Mouse (Mus musculus): ENCODE data around the gene Vps8. TPM values are rescaled to one million over a fixed set of nuclear protein-coding genes. Genes with fewer than 3 reads are reported as not detected.
A peak's percentile ranks its signal among the peaks of the same experiment; 100 is the strongest.

Gene Vps8
- 32.5 and 35.3 TPM in 2 replicates for polyA plus RNA-seq (2015; fragmentation: Nextera tagmentation; extraction: Ambion mirVana)

DNA sequence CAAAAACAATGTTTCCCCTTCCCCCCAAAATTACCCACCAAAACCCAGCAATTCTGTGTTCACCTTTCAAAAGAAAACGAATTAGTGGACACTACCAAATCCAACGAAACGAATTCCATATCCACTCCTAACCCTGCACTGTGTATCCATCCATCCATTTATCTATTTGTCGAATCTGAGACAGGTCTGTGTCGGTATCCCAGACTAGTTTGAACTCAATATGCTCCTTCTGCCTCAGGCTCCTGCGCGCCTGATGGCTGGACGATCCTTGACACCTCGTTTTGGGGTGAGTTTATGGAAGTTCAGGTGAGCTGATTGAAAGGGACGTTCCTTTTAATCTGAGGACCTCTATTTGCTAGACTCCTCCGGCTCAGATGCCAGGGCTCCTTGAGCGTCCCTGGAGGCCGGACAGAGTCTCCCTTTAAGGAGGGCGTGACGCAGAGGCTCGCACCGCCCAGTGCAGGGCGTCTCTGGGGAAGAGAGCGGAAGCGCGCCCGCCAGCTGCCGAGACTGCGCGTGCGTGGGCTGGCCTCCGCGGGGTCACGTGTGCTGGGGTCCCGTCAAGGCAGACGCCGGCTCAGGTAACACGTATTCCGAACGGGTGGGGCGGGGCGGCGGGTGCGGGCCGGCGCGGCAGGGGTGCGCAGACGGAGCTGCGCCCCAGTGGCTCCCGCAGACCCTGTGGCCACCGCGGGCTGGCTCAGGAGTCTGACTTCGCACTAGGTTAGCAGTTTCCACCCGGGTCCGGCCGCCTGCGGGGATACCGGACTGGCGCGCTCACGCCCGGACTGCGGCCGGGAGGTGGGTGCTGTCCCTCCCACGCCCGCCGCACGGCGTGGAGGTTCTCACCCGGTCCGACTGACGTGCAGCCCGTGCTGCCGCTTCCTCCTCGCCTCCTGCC is at the start of gene Vps8:
Vps8 (plus strand) TSS at position 474 of the 901 bp plus-strand sequence.
- Histone ChIP-seq H3K4me2 (peak within 1 kb of the TSS; percentile 77), H3K36me3 (no peaks in the 10 kb centered on the region), H3K4me3 (peak within 1 kb of the TSS; percentile 80), H3K27ac (replicated peaks) (peak within 1 kb of the TSS; percentile 78), H3K27me3 (no peaks in the 10 kb centered on the region), H3K9me3 (no peaks in the 10 kb centered on the region), H3K4me1 (replicated peaks) (peaks cover 18% of the 10 kb centered on the region), H3K9ac (peak within 1 kb of the TSS; percentile 79)
- ATAC-seq (ENCODE audit: low FRiP score, low read depth) = peak; percentile 97
- 1% methylated on average over 63 of the region's 71 CpGs for WGBS

DNA sequence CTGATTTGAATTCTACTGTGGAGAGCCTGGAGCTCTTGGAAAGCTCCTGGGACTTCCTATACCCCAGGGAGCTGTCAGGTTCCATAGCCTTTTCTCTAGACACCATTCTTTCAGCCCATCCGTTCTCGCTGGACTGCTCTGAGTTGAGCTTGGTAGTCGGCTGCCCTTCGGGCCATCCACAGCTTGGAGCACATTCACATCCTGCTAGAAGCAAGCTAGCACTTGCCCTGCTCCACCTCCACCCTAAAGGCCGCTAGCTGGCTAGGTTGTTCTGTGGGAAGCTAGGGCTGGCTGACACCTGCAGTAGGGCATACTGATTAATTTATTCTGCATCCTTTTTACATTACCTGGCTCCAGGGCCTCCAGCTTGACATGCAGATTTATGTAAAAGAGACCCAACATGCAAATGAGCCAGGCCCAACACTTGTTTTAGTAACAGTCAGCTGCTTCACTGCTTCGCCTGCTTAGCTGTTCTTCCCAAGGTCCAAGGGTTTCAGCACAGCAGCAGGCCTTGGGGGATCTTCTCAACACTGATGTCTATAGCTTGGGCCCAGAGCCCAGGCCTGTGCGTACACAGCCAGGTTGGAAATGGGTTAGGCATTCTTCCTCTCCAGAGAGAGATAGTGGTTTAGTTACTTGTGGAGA is 49.5 kb upstream of the Vps8 start:
- no peak overlapping the region for H3K9ac ChIP-seq
- H3K27ac ChIP-seq (replicated peaks) = no peak overlapping the region
- 42% methylated on average over 7 of the region's 7 CpGs for WGBS
- H3K4me2 ChIP-seq = no peak overlapping the region
- ATAC-seq (ENCODE audit: low FRiP score, low read depth) = no peak
- H3K9me3 ChIP-seq = no peaks in the 10 kb centered on the region
- no peaks in the 10 kb centered on the region for H3K36me3 ChIP-seq
- H3K4me1 ChIP-seq (replicated peaks) = peaks cover 8% of the 10 kb centered on the region
- H3K4me3 ChIP-seq = no peak overlapping the region
- no peaks in the 10 kb centered on the region for H3K27me3 ChIP-seq

DNA sequence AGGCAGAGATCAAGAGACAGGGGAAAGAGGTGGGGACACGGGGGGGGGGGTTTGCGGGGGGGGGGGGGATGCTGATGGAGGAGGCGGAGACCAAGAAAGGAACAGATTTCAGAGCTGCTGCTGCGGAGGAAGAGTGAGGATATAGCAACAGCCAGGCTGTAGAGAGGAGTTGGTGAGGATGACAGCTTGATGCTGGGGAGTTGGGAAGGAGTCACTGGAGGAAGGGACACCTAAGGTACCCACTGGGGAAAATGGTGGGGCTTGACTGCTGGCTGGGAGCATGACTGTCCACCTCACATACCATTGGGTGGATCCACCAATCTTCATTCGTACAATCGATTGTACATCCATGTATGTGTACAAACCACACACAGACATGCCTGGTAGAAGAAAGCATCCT is 48.9 kb upstream of the Vps8 start:
- no peak for ATAC-seq (ENCODE audit: low FRiP score, low read depth)
- no peak overlapping the region for H3K27ac ChIP-seq (replicated peaks)
- no peaks in the 10 kb centered on the region for H3K36me3 ChIP-seq
- H3K9ac ChIP-seq = no peak overlapping the region
- no peaks in the 10 kb centered on the region for H3K9me3 ChIP-seq
- H3K4me2 ChIP-seq = no peak overlapping the region
- H3K4me3 ChIP-seq = no peak overlapping the region
- H3K4me1 ChIP-seq (replicated peaks) = peaks cover 8% of the 10 kb centered on the region
- no peaks in the 10 kb centered on the region for H3K27me3 ChIP-seq
- 85% methylated on average over 4 of the region's 6 CpGs for WGBS

DNA sequence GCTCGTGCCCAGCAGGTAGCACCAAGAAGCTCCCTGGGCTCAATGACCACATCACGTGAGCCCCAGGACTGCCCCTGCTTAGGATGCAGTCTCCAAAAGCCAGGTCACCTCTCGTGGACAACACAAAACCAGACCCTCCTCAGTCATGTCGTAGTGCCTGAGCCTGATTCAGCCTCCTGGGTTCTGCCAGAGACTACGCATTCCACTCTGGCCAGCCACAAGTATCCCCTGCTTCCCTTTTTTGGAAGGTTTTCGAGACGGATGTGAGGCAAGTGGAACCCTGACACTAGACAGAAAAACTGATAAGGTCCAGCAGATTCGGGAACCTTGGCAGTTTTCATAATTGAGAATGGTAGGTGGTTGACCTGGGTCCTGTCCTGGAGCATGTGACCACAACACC is 47.8 kb upstream of the Vps8 start:
- H3K9ac ChIP-seq = no peak overlapping the region
- WGBS = 86% methylated on average over 8 of the region's 8 CpGs
- H3K4me3 ChIP-seq = no peak overlapping the region
- no peaks in the 10 kb centered on the region for H3K27me3 ChIP-seq
- H3K4me2 ChIP-seq = no peak overlapping the region
- H3K36me3 ChIP-seq = no peaks in the 10 kb centered on the region
- no peaks in the 10 kb centered on the region for H3K9me3 ChIP-seq
- no peak overlapping the region for H3K27ac ChIP-seq (replicated peaks)
- peaks cover 8% of the 10 kb centered on the region for H3K4me1 ChIP-seq (replicated peaks)
- ATAC-seq (ENCODE audit: low FRiP score, low read depth) = no peak

DNA sequence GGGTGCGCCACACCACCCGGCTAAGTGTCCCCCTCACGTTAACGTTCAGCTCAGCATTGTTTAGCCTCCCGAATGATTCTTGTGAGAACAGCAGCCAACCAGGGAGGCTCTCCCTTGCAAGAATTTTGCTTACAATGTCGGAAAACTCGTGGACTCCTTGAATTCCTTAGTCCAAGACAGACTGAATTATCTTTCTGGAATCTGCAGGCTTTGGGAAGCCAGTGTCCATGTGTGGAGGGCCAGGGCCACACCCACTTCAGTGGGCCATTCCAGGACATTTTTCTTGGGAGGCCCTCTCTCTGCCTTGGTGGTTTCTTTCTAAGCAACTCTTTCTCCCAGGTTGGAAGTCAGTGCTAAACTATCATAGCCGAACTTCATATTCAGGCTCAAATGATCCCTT is 46.6 kb upstream of the Vps8 start:
- WGBS = 92% methylated on average over 8 of the region's 8 CpGs

DNA sequence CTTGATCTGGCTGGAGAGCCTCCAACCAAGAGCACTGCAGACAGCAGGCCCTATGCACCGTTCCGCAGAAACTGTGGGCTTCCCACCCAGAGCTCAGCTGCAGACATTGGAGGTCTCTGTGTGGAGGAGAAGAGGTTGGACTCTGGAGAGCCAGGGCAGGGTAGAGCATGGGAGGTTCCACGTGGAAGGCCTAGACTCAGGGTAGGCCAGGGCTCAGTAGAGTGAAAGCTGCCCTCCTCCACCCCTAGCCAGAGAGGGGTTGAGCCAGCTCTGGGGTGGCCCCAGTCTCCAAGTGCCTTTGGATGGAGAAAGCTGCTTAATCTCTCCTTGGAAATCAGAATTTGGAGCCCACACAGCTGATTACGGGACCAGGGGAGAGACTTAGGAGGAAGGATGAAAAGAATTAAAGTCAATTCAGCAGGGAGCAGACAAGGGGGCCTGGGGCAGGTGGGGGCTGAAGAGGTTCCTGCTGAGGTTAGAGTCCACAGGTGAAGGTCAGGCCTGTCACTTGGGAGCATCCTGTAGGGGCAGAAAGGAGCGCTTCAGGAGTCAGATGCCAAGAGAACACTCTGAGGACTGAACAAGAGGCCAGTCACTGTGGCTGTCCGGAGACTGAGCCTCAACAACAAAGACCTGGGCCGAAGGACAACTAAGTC is 45.8 kb upstream of the Vps8 start:
- Histone ChIP-seq H3K4me3 (no peak overlapping the region), H3K9ac (no peak overlapping the region), H3K4me2 (no peak overlapping the region), H3K36me3 (no peaks in the 10 kb centered on the region), H3K27ac (replicated peaks) (no peak overlapping the region), H3K9me3 (no peaks in the 10 kb centered on the region), H3K4me1 (replicated peaks) (peaks cover 8% of the 10 kb centered on the region), H3K27me3 (no peaks in the 10 kb centered on the region)
- ATAC-seq (ENCODE audit: low FRiP score, low read depth) = no peak
- 50% methylated on average over 7 of the region's 7 CpGs for WGBS

More for the DNA sequence above, 46.6 kb upstream of the Vps8 start:
- Histone ChIP-seq H3K27ac (replicated peaks) (no peak overlapping the region), H3K4me3 (no peak overlapping the region), H3K36me3 (no peaks in the 10 kb centered on the region), H3K9ac (no peak overlapping the region), H3K9me3 (no peaks in the 10 kb centered on the region), H3K4me1 (replicated peaks) (peaks cover 8% of the 10 kb centered on the region), H3K4me2 (no peak overlapping the region), H3K27me3 (no peaks in the 10 kb centered on the region)
- no peak for ATAC-seq (ENCODE audit: low FRiP score, low read depth)

DNA sequence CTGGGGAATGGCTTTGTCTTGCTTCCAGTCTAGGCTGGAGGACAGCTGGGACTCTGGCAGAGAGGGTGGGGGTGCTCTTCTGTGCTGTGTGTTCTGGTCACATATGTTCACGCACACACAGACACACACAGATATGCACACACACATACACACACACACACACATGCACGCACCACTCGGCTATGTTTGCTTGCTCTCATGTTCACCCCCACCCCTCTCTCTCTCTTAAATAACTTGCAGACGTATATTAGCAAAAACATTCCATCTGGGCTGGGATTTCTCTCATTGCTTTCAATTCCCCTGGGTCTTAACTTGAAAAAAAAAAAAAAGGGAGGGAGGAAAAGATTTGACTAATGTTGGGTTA is 45.3 kb upstream of the Vps8 start:
- Histone ChIP-seq H3K4me2 (no peak overlapping the region), H3K27ac (replicated peaks) (no peak overlapping the region), H3K4me1 (replicated peaks) (peaks cover 8% of the 10 kb centered on the region), H3K9ac (no peak overlapping the region), H3K4me3 (no peak overlapping the region), H3K27me3 (no peaks in the 10 kb centered on the region), H3K9me3 (no peaks in the 10 kb centered on the region), H3K36me3 (no peaks in the 10 kb centered on the region)
- WGBS = 46% methylated on average over 4 of the region's 4 CpGs
- 0 out of 2 replicates have a peak, but pooled peaks have one; percentile 39 for ATAC-seq (ENCODE audit: low FRiP score, low read depth)

DNA sequence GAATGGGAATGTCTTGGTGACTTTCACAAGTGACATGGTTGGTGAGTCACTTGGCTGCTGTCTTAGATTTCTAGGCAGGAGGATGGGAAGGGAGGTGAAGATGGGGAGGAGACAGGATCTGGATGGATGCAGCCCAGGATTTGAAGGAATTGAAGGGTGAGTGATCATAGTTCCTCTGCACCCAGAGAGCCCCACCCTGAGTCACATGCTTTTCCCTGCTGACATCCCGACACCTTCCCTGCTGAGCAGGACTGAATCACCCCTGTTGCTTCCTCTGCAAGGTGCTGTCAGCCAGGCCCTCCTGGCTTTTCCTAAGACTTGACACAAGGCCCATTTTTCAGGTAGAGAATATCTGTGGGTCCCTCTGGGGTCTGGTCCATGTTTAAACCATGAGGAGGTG is 41.4 kb upstream of the Vps8 start:
- no peak overlapping the region for H3K4me2 ChIP-seq
- H3K27me3 ChIP-seq = no peaks in the 10 kb centered on the region
- no peak overlapping the region for H3K27ac ChIP-seq (replicated peaks)
- no peaks in the 10 kb centered on the region for H3K36me3 ChIP-seq
- no peak overlapping the region for H3K4me3 ChIP-seq
- no peaks in the 10 kb centered on the region; the same call in 1 of the 2 replicates for H3K4me1 ChIP-seq (replicated peaks)
- 80% methylated on average over 1 of the region's 1 CpGs for WGBS
- H3K9ac ChIP-seq = no peak overlapping the region
- no peak for ATAC-seq (ENCODE audit: low FRiP score, low read depth)
- no peaks in the 10 kb centered on the region for H3K9me3 ChIP-seq

DNA sequence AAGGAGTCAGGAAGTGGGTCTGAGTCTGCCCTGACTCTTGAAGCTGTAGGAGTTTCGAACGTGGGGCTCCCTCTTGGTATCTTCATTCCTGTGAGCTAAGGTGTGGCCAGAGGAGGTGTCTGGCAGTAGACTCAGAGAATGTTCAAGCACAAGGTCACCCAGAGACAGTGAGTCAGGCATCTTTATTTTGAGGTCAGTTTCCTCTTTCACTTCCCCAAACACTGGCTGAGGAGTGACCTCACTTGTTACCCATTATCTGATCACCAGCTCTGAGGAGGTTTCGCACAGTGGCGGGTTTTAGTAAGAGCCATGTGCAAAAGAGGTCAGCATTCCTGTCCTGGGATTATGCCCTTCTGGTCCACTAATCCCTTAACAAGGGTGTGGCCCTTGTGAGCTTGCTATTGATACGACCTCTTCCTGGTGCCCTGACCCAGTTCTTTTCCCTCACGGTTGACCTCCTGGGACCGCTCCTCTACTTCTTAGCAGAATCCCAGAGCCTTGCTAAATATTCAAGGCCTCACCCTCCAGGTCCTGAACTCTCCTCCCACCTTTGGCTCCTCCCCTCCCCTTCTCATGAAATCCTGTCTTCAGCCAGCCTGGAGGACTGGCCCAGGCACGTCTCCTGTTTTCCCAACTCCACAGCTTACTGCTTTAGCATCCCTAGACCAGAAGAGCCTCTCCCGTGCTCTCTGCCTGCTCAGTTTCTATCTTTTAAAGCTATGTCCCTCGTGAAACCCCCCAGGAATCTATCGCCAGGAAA is 40.6 kb upstream of the Vps8 start:
- Histone ChIP-seq H3K9me3 (no peaks in the 10 kb centered on the region), H3K27ac (replicated peaks) (no peak overlapping the region), H3K36me3 (no peaks in the 10 kb centered on the region), H3K4me2 (no peak overlapping the region), H3K4me1 (replicated peaks) (no peaks in the 10 kb centered on the region; the same call in 1 of the 2 replicates), H3K9ac (no peak overlapping the region), H3K4me3 (no peak overlapping the region), H3K27me3 (no peaks in the 10 kb centered on the region)
- ATAC-seq (ENCODE audit: low FRiP score, low read depth) = no peak
- 50% methylated on average over 11 of the region's 11 CpGs for WGBS

DNA sequence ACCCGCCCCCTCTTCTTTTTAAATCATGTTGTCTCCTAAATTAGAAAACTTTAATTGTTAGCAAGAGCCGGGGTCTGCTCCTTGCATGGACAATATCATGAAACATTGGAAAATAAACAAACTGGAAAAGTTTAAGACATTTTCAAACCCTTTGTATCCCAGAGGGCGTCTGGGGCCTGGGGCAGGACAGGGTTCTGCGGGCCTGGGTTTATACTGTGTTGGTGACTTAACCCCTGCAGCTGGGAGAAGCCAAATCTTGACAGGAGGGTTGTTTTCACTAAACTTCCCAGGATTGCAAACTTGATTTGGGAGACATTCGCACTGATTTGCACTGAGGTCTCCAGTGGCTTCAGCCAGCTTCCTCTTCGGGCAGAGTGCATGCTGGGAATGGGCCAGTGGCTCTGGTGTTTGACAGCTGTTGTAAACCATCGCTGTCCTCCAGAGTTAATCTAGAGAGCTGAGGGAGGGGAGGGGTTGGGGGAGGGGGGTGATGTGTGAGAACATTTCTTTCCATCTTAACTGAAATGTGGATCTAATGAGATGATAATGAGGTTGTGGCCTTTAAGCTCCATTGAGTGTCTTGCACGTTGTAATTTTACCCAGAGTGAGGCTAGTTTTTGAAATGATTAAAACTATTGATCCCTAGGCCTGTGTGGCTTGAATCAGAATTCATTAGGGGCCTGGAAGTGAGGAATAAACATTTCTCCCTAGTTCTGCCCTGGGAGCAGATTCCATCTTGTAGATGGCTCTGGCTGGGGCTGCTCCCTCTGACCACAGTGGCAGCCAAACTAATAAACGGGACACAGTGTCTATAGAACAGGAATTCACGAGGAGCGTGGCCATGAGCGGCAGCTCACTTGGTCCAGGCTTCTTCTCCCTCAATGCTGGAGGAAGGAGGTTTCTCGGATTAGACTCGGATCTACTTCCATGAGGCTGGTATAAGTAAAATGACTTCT is 36.7 kb upstream of the Vps8 start:
- H3K27me3 ChIP-seq = no peaks in the 10 kb centered on the region
- WGBS = 68% methylated on average over 14 of the region's 14 CpGs
- H3K27ac ChIP-seq (replicated peaks) = no peak overlapping the region
- H3K4me2 ChIP-seq = no peak overlapping the region
- peaks cover 5% of the 10 kb centered on the region; the same call in 1 of the 2 replicates for H3K4me1 ChIP-seq (replicated peaks)
- no peaks in the 10 kb centered on the region for H3K36me3 ChIP-seq
- no peak for ATAC-seq (ENCODE audit: low FRiP score, low read depth)
- H3K4me3 ChIP-seq = no peak overlapping the region
- no peaks in the 10 kb centered on the region for H3K9me3 ChIP-seq
- no peak overlapping the region for H3K9ac ChIP-seq

DNA sequence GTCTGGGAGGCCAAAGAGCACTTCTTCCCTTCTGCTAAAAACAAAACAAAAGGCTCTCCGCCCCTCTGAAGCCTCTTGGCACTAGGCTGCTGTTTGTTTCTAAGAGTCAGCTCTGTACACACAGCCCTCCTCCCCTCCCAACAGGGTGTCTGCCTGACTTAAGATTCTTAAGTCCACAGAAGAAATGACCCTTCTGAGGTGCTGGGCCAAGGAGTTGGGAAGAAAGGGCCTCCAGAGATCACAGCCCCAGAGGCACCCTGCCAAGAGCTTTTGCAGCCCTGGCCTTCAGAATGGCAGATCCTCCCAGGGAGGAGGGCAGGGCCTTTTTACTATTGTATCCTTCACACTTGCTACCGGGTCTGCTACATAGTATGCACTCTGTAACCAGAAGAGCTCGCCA is 33.6 kb upstream of the Vps8 start:
- Histone ChIP-seq H3K4me3 (no peak overlapping the region), H3K27ac (replicated peaks) (no peak overlapping the region; the same call in 1 of the 2 replicates), H3K9ac (no peak overlapping the region), H3K4me2 (no peak overlapping the region), H3K36me3 (no peaks in the 10 kb centered on the region), H3K27me3 (no peaks in the 10 kb centered on the region), H3K4me1 (replicated peaks) (peaks cover 6% of the 10 kb centered on the region; the same call in 1 of the 2 replicates), H3K9me3 (no peaks in the 10 kb centered on the region)
- 37% methylated on average over 3 of the region's 3 CpGs for WGBS
- ATAC-seq (ENCODE audit: low FRiP score, low read depth) = no peak

Data from hindbrain, embryonic 15.5 days (tissue).